Mouse (Mus musculus) forebrain, embryonic 13.5 days (tissue): Measurements from ENCODE around the gene BC004004. TPM values are rescaled to one million over a fixed set of nuclear protein-coding genes. Genes with fewer than 3 reads are reported as not detected.

Experiments
- ATAC-seq: fragments of 200-750 bp; cut with Nextera tagmentation; 2 replicates; pipeline ENCODE4 v1.8.0; 2017
- H3K27ac ChIP-seq: fragments of 300-500 bp; sonication (generic); 2 replicates; pipeline ENCODE4 v1.5.1; 2015; ENCODE audit warnings: inconsistent platforms, mild to moderate bottlenecking, moderate library complexity
- H3K27me3 ChIP-seq: fragments of 300-500 bp; sonication (generic); 2 replicates; pipeline ENCODE4 v1.6.1; 2015; ENCODE audit warnings: mild to moderate bottlenecking, inconsistent platforms
- H3K36me3 ChIP-seq: fragments of 300-500 bp; sonication (generic); 2 replicates; pipeline ENCODE4 v1.6.1; 2015; ENCODE audit warnings: mild to moderate bottlenecking, inconsistent platforms; ENCODE audit not compliant: poor library complexity, severe bottlenecking
- H3K4me1 ChIP-seq: fragments of 300-500 bp; sonication (generic); 2 replicates; pipeline ENCODE4 v1.6.1; 2015; ENCODE audit warnings: inconsistent platforms
- H3K4me2 ChIP-seq: fragments of 300-500 bp; sonication (generic); 2 replicates; pipeline ENCODE4 v1.6.1; 2015; ENCODE audit warnings: inconsistent platforms, mild to moderate bottlenecking, moderate library complexity
- H3K4me3 ChIP-seq: fragments of 300-500 bp; sonication (generic); 2 replicates; pipeline ENCODE4 v1.5.1; 2015; ENCODE audit warnings: mild to moderate bottlenecking, inconsistent platforms
- H3K9ac ChIP-seq: fragments of 300-500 bp; sonication (generic); 2 replicates; pipeline ENCODE4 v1.6.1; 2015; ENCODE audit warnings: mild to moderate bottlenecking, inconsistent platforms
- H3K9me3 ChIP-seq: fragments of 300-500 bp; sonication (generic); replicated peaks from 2 replicates; pipeline ENCODE4 v1.6.1; 2016; ENCODE audit warnings: inconsistent platforms
- WGBS: fragments of 180-500 bp; shearing (Covaris S2); methylation state at CpG from one replicate; pipeline ENCODE4 v1.1.7; 2015; 5-methylcytosine and 5-hydroxymethylcytosine counted together
- polyA plus RNA-seq: library from polyadenylated mRNA; unstranded; fragments of >200 nt; fragmentation: Nextera tagmentation; extraction: Ambion mirVana; gene quantifications from 2 replicates; pipeline ENCODE4 v1.2.1, GENCODE M21; 2015

BC004004 gene
- polyA plus RNA-seq, 1 experiment from 2014 or later, result 78.7 TPM

- H3K9ac ChIP-seq, result no peak overlapping the region
- no peak overlapping the region for H3K27ac ChIP-seq
- H3K4me3 ChIP-seq, result no peak overlapping the region
- 75% methylated on average over 5 of the region's 5 CpGs for WGBS
- H3K9me3 ChIP-seq, result no peaks in the 10 kb centered on the region
- H3K4me2 ChIP-seq, result no peak overlapping the region
- no peak for ATAC-seq
- peaks cover 56% of the 10 kb centered on the region for H3K36me3 ChIP-seq
- H3K27me3 ChIP-seq, result no peaks in the 10 kb centered on the region
- peaks cover 9% of the 10 kb centered on the region; the same call in 1 of the 2 replicates for H3K4me1 ChIP-seq
Observed at GRCm38 (mm10) chr17:29302149-29302548, 33.6 kb downstream of the BC004004 start.

- no peak overlapping the region for H3K27ac ChIP-seq
Observed at GRCm38 (mm10) chr17:29303087-29303486, 34.5 kb downstream of the BC004004 start.

GRCm38 (mm10) chr17:29303856-29304255 is 35.3 kb downstream of the BC004004 start:
- Histone ChIP-seq H3K4me3 (no peak overlapping the region), H3K4me1 (peaks cover 9% of the 10 kb centered on the region; the same call in 1 of the 2 replicates), H3K27me3 (no peaks in the 10 kb centered on the region), H3K9me3 (no peaks in the 10 kb centered on the region), H3K4me2 (no peak overlapping the region), H3K36me3 (peaks cover 41% of the 10 kb centered on the region), H3K27ac (no peak overlapping the region), H3K9ac (no peak overlapping the region)
- ATAC-seq, result no peak
- WGBS, result 74% methylated on average over 3 of the region's 3 CpGs

More at GRCm38 (mm10) chr17:29303087-29303486, 34.5 kb downstream of the BC004004 start:
- H3K27me3 ChIP-seq, result no peaks in the 10 kb centered on the region
- no peak for ATAC-seq
- H3K4me3 ChIP-seq, result no peak overlapping the region
- peaks cover 47% of the 10 kb centered on the region for H3K36me3 ChIP-seq
- H3K9ac ChIP-seq, result peak overlapping the region; percentile 27; the same call in 1 of the 2 replicates
- H3K4me1 ChIP-seq, result peaks cover 9% of the 10 kb centered on the region; the same call in 1 of the 2 replicates
- 46% methylated on average over 3 of the region's 3 CpGs for WGBS
- no peak overlapping the region for H3K4me2 ChIP-seq
- no peaks in the 10 kb centered on the region for H3K9me3 ChIP-seq

GRCm38 (mm10) chr17:29304376-29305057 is 35.9 kb downstream of the BC004004 start:
- Histone ChIP-seq H3K27me3 (no peaks in the 10 kb centered on the region), H3K36me3 (peaks cover 34% of the 10 kb centered on the region), H3K4me1 (peaks cover 4% of the 10 kb centered on the region; the same call in 1 of the 2 replicates), H3K27ac (no peak overlapping the region), H3K9me3 (no peaks in the 10 kb centered on the region), H3K4me3 (no peak overlapping the region), H3K9ac (no peak overlapping the region), H3K4me2 (no peak overlapping the region)
- ATAC-seq, result no peak
- 78% methylated on average over 13 of the region's 13 CpGs for WGBS

GRCm38 (mm10) chr17:29305058-29305806 is 36.6 kb downstream of the BC004004 start:
- ATAC-seq, result no peak
- H3K9ac ChIP-seq, result no peak overlapping the region

GRCm38 (mm10) chr17:29305871-29306270 is 37.3 kb downstream of the BC004004 start:
- no peak for ATAC-seq
- H3K4me2 ChIP-seq, result no peak overlapping the region
- no peaks in the 10 kb centered on the region for H3K27me3 ChIP-seq
- no peaks in the 10 kb centered on the region for H3K9me3 ChIP-seq
- 70% methylated on average over 7 of the region's 7 CpGs for WGBS
- no peak overlapping the region for H3K27ac ChIP-seq
- H3K4me3 ChIP-seq, result no peak overlapping the region
- H3K36me3 ChIP-seq, result peaks cover 20% of the 10 kb centered on the region
- H3K4me1 ChIP-seq, result peaks cover 4% of the 10 kb centered on the region; the same call in 1 of the 2 replicates
- H3K9ac ChIP-seq, result no peak overlapping the region

More at GRCm38 (mm10) chr17:29305058-29305806, 36.6 kb downstream of the BC004004 start:
- no peak overlapping the region for H3K4me2 ChIP-seq
- H3K9me3 ChIP-seq, result no peaks in the 10 kb centered on the region
- 28% methylated on average over 15 of the region's 15 CpGs for WGBS
- H3K4me1 ChIP-seq, result peaks cover 4% of the 10 kb centered on the region; the same call in 1 of the 2 replicates
- no peaks in the 10 kb centered on the region for H3K27me3 ChIP-seq
- peaks cover 27% of the 10 kb centered on the region for H3K36me3 ChIP-seq
- no peak overlapping the region for H3K4me3 ChIP-seq
- H3K27ac ChIP-seq, result no peak overlapping the region

- ATAC-seq, result no peak
- no peak overlapping the region for H3K4me3 ChIP-seq
- H3K27ac ChIP-seq, result no peak overlapping the region
- H3K36me3 ChIP-seq, result 0 out of 2 replicates have a peak, but pooled peaks cover 3% of the 10 kb centered on the region
- no peaks in the 10 kb centered on the region for H3K27me3 ChIP-seq
- no peak overlapping the region for H3K9ac ChIP-seq
- H3K4me2 ChIP-seq, result no peak overlapping the region
- H3K9me3 ChIP-seq, result peaks cover 6% of the 10 kb centered on the region; the same call in 1 of the 2 replicates
- 0 out of 2 replicates have a peak, but pooled peaks cover under 1% of the 10 kb centered on the region for H3K4me1 ChIP-seq
- WGBS, result 83% methylated on average over 21 of the region's 21 CpGs
Observed at GRCm38 (mm10) chr17:29310056-29310623, 41.6 kb downstream of the BC004004 start.

- Histone ChIP-seq H3K4me3 (no peak overlapping the region), H3K4me1 (no peaks in the 10 kb centered on the region), H3K9ac (no peak overlapping the region), H3K27ac (no peak overlapping the region), H3K4me2 (no peak overlapping the region), H3K9me3 (peaks cover 6% of the 10 kb centered on the region; the same call in 1 of the 2 replicates), H3K36me3 (0 out of 2 replicates have a peak, but pooled peaks cover 3% of the 10 kb centered on the region), H3K27me3 (no peaks in the 10 kb centered on the region)
- 93% methylated on average over 8 of the region's 8 CpGs for WGBS
- no peak for ATAC-seq
Observed at GRCm38 (mm10) chr17:29311602-29312001, 43.0 kb downstream of the BC004004 start.

GRCm38 (mm10) chr17:29312082-29312481 is 43.5 kb downstream of the BC004004 start:
- WGBS, result 95% methylated on average over 2 of the region's 2 CpGs
- H3K4me1 ChIP-seq, result no peaks in the 10 kb centered on the region
- H3K27ac ChIP-seq, result no peak overlapping the region
- H3K36me3 ChIP-seq, result 0 out of 2 replicates have a peak, but pooled peaks cover 3% of the 10 kb centered on the region
- no peak for ATAC-seq
- H3K9me3 ChIP-seq, result peaks cover 6% of the 10 kb centered on the region; the same call in 1 of the 2 replicates
- H3K9ac ChIP-seq, result no peak overlapping the region
- H3K4me3 ChIP-seq, result no peak overlapping the region
- H3K27me3 ChIP-seq, result no peaks in the 10 kb centered on the region
- H3K4me2 ChIP-seq, result no peak overlapping the region

GRCm38 (mm10) chr17:29313300-29313699 is 44.7 kb downstream of the BC004004 start:
- no peak overlapping the region for H3K27ac ChIP-seq
- H3K4me1 ChIP-seq, result no peaks in the 10 kb centered on the region
- H3K4me3 ChIP-seq, result no peak overlapping the region
- no peaks in the 10 kb centered on the region for H3K27me3 ChIP-seq
- H3K36me3 ChIP-seq, result 0 out of 2 replicates have a peak, but pooled peaks cover 3% of the 10 kb centered on the region
- no peak for ATAC-seq
- H3K9me3 ChIP-seq, result peaks cover 6% of the 10 kb centered on the region; the same call in 1 of the 2 replicates
- no peak overlapping the region for H3K4me2 ChIP-seq
- no peak overlapping the region for H3K9ac ChIP-seq

GRCm38 (mm10) chr17:29315672-29316465 is 47.3 kb downstream of the BC004004 start:
- Histone ChIP-seq H3K4me1 (no peaks in the 10 kb centered on the region), H3K4me3 (no peak overlapping the region), H3K9ac (no peak overlapping the region), H3K27me3 (peaks cover 7% of the 10 kb centered on the region), H3K27ac (no peak overlapping the region), H3K4me2 (no peak overlapping the region), H3K9me3 (peaks cover 6% of the 10 kb centered on the region; the same call in 1 of the 2 replicates), H3K36me3 (0 out of 2 replicates have a peak, but pooled peaks cover 3% of the 10 kb centered on the region)
- ATAC-seq, result no peak
- WGBS, result 44% methylated on average over 9 of the region's 9 CpGs
